Mouse (Mus musculus): ENCODE measurements at regions not wholly inside any gene's neighbourhood (a gene's known extent, or its start where the extent isn't known, plus 50 kb on each side); places are given as distances from the start of the nearest gene placed in this dataset.
"Not testable (repeated sequence)": the region's sequence is repeated elsewhere in the genome, so short reads cannot be mapped to it uniquely, and the experiment has no call there.

DNA sequence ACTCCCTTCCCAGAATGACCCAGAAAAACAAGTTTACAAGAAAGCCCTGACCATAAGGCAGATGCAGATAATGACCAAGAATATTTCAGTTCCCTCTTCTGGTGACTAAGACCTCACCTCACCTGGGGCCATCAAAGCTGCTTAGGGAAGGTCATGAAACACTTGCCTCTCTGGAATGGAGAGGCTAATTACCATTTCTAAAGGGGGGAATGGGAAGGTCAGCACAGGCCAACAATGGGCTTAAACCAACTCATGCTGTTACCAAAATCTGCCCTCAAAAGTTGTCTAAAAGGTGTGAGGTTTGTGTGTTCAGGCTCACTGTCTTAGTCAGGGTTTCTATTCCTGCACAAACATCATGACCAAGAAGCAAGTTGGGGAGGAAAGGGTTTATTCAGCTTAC lies 123.0 kb downstream of the Sgo2b start:
- no peak for DNase-seq (ENCODE audit: inconsistent ontology term)

DNA sequence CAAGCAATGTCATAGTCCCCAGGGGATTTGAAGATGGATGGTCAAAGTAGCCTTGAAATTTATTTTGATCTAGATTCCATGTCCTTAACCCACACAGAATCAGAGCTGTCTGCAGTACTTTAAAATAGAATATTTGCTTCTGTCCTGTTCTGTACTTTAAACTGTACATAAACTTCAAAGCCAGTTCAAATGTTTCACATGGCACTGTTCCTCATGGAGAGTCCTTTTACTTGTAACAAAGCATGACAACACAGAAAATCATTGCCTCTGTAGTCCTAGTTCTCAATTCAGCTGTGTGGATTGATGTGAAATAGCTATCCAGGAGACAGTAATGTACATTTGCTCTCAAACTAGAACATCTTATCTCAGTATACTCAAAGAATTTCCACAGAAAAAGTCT lies 123.9 kb downstream of the Sgo2b start:
- DNase-seq (ENCODE audit: inconsistent ontology term): no peak

DNA sequence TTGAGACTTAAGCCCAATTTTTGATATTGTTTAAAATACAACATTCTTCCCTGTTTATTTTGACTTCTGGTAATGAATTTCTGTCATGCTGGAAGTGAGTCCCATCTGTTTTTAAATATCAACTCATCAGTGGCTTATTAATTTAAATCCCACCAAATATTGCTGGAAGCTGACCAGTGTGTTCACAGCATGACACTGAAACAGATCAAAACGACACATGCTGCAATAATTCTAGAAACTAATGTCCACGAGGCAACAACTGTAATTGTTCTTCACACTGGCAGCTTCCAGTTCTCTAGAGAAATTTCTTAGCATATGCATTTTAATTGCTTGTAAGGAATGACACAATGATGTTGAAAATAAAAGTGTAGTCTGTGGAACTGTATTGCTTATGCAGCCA lies 167.6 kb downstream of the Sgo2b start:
- DNase-seq (ENCODE audit: inconsistent ontology term): no peak

DNA sequence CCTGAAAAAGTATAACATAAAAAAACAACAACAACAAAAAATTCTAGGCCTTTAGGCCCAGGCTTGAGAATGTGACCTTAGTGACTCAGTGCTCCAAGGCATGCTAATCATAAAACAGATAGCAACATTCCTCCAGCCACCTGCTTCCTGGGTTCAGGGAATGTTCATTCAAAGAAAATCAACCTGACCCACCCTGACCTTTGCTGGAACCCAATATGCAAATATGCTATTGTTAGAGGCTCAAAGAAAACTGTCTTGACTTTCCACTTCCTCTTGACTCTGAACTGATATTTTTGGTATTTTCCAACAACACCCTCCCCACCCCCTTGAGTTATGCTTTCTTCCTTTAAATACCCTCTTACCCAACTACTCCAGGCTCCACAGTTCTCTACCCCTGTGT lies 191.2 kb downstream of the Sgo2b start:
- no peak for DNase-seq (ENCODE audit: inconsistent ontology term)

DNA sequence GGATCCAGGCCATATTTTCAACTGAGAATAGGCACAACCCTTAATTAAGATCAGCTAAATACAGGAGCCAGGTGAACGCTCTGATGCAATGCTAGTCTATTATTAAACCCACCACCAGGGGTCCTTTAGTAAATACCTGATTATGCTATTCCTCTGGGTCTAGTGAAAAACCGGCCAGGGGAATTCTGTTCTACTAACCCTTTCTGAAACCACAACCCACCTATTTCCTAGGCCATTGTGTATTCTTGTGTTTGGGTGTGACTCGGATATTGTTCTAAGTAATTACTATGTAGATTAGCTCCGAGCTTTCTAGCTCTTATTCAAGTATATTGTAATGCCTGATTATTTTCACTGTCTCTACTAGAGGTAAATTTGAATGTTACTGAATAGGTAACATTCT lies 192.1 kb downstream of the Sgo2b start:
- DNase-seq (ENCODE audit: inconsistent ontology term): not testable (repeated sequence)

DNA sequence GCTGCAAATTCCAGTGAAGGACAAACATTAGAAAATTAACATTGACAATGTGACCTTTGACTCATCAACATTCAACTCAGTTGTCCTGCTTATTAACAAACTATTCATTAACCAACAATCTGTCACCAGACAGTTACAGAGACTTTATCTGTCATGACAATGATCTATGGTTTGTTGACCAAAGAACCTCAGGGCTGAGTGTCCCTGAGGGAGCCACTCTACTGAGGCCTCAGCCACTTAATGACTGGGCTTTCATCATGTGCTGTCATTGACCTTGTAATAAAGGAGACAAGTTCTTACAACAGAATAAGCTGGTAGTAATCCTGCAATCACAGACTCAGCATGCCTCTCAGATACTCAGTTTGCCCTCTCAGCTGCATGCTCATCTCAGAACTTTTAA lies 196.8 kb downstream of the Sgo2b start:
- peak; percentile 69 for DNase-seq (ENCODE audit: inconsistent ontology term)

DNA sequence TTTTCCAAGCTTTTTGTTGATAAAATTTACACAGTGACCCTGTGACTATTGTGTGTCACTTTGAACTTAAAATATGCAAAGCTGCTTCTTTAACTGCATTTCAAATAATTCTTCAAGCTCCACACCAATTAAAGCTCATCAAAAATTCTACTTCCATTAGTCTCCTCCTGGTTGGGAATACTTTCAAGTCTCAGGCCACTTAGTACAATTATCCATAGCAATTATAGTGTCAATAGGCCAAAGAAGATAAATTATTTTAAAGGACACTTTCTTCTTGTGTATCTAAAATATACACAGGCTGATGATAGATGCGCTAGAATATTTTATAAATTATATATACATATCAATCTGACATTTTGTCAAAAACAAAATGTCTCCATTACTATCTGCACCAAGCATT lies 197.2 kb downstream of the Sgo2b start:
- no peak for DNase-seq (ENCODE audit: inconsistent ontology term)

DNA sequence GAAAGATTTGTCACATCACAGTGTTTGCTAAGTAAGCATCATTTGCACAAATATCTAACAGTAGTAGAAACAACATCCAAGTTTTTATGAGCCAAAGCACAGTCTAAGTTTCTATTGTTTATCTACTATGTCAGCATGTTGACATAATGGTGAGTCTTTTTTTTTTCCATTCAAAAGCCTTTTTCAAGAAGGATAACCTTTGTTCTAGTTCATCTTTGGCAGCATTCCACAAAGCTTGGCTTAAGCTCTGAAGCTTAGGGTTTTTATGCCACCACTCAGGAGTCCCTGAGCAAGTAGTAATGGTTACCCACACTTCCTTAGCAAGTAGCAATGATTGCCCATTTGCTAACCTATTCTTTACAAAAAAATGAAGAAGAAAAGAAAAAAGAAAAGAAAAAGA lies 198.8 kb downstream of the Sgo2b start:
- DNase-seq (ENCODE audit: inconsistent ontology term): no peak

DNA sequence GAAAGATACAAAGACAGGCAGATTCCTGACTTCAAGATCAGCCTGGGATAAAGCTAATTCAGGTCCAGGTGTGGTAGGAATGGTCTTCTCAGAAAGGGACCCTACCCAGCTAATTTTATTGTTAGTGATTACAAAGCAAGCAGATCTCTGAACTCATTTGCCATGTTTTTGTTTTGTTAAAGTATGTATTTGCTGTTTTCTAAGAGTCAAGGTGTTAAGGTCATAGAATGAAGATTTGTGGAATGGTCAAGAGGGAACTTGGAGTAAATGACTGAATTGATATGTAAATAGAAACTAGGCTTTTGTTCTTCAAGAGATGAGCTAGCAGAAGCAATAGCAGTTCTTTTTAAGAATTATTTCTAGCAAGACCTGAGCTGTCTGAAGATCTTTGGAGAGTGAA lies 217.6 kb downstream of the Sgo2b start:
- DNase-seq (ENCODE audit: inconsistent ontology term): no peak

DNA sequence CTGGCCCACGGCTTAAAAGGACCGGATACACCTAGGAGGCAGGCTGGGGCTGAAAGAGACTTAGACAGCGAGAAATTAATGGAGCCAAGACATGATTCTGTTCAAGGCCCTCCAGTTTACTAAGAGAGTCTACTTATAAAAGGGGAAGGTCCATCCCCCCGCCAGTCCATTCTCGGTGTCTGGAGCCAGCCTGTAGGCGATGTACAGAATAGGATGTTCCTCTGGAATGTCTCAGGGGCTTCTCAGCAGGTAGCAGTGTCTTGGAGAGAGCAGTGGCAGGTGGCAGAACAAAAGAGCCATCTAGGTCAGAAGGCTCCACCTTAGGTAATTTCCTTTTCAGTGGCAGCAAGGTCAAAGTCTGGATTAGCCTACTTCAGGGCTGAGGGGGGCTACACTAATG lies 221.3 kb downstream of the Sgo2b start:
- DNase-seq (ENCODE audit: inconsistent ontology term): not testable (repeated sequence)
